Mouse (Mus musculus): ENCODE results near the gene Entpd5.

DNA sequence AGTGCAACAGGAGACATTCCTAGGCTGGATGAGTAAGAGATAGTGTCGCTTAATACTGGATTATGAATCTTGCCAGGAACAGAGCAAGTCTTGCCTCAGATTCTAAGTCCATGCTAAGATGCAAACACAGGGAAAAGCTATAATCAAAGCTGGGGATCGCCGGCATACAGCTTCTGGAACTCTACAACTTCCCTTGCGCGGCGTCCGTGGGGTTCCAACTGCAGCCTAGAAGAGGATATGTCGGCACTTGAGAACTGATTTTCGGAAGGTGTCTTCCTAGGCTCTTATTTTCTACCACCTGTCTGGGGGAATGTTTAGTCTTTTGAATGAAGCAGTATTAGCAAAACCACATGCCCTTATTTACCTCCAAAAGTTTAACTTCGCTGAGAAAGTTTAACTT is 41.1 kb upstream of the Entpd5 start:
- TF ChIP-seq CTCF (IDR thresholded peaks at IDR 0.05) = no peak
- TF ChIP-seq EP300 (IDR thresholded peaks at IDR 0.05) = no peak
